Mouse (Mus musculus) liver, adult 2 months (tissue): Measurements from ENCODE around the gene Cops7a. TPM values are rescaled to one million over a fixed set of nuclear protein-coding genes. Genes with fewer than 3 reads are reported as not detected.

ENCODE experiments used
- DNase-seq: peaks from one replicate; pipeline ENCODE4 v3.0.0-alpha.2; 2011; ENCODE audit warnings: low read depth, low spot score; ENCODE audit errors: extremely low read depth
- H3K27ac ChIP-seq: fragments of 200-500 bp; replicated peaks from 2 replicates; pipeline ENCODE4 v1.5.1; 2012; ENCODE audit warnings: low read depth, mild to moderate bottlenecking, control low read depth, inconsistent platforms, low read length; ENCODE audit not compliant: insufficient read depth
- H3K27me3 ChIP-seq: fragments of 200-500 bp; 2 replicates; pipeline ENCODE4 v1.6.1; 2012; ENCODE audit warnings: mild to moderate bottlenecking, moderate library complexity, low read length, inconsistent platforms; ENCODE audit not compliant: control insufficient read depth, insufficient read depth
- H3K36me3 ChIP-seq: fragments of 200-500 bp; 2 replicates; pipeline ENCODE4 v1.6.1; 2012; ENCODE audit warnings: low read length, inconsistent platforms; ENCODE audit not compliant: control insufficient read depth, insufficient read depth
- H3K4me1 ChIP-seq: fragments of 200-500 bp; 2 replicates; pipeline ENCODE4 v1.6.1; 2011; ENCODE audit warnings: low read length; ENCODE audit not compliant: control insufficient read depth, insufficient read depth
- H3K4me3 ChIP-seq: fragments of 200-500 bp; 2 replicates; pipeline ENCODE4 v1.5.1; 2011; ENCODE audit warnings: low read depth, mild to moderate bottlenecking, control low read depth, low read length, moderate library complexity; ENCODE audit not compliant: insufficient read depth
- H3K79me2 ChIP-seq: fragments of 200-500 bp; 2 replicates; pipeline ENCODE4 v1.6.1; 2012; ENCODE audit warnings: inconsistent platforms, mild to moderate bottlenecking, low read length, moderate library complexity; ENCODE audit not compliant: control insufficient read depth, insufficient read depth
- H3K9ac ChIP-seq: fragments of 200-500 bp; 2 replicates; pipeline ENCODE4 v1.6.1; 2012; ENCODE audit warnings: low read depth, mild to moderate bottlenecking, control low read depth, inconsistent platforms, low read length
- CTCF ChIP-seq: fragments of 200-500 bp; IDR thresholded peaks from 2 replicates; pipeline ENCODE4 v1.5.1; 2011; ENCODE audit warnings: low read depth, low read length, control low read depth
- POLR2A ChIP-seq: fragments of 200-500 bp; IDR thresholded peaks from 2 replicates; pipeline ENCODE4 v1.6.1; 2011; ENCODE audit warnings: low read length, control low read depth; ENCODE audit not compliant: insufficient read depth; ENCODE audit errors: extremely low read depth
- WGBS: fragments of 180-500 bp; shearing (Covaris S2); methylation state at CpG from one replicate; pipeline ENCODE4 v1.1.7; 2018; 5-methylcytosine and 5-hydroxymethylcytosine counted together
- polyA plus RNA-seq: library from polyadenylated mRNA; depleted of rRNA; stranded (reverse); fragments of >200 nt; gene quantifications from 2 replicates; pipeline ENCODE4 v1.2.3, GENCODE M21; 2012; rRNA removed
- total RNA-seq: library from RNA; depleted of rRNA; stranded (reverse); fragments of >200 nt; gene quantifications from 2 replicates; pipeline ENCODE4 v1.2.3, GENCODE M21; 2014; rRNA removed

Gene Cops7a
- total and polyA plus RNA-seq, 2 experiments = 35.8 to 170 TPM

DNA sequence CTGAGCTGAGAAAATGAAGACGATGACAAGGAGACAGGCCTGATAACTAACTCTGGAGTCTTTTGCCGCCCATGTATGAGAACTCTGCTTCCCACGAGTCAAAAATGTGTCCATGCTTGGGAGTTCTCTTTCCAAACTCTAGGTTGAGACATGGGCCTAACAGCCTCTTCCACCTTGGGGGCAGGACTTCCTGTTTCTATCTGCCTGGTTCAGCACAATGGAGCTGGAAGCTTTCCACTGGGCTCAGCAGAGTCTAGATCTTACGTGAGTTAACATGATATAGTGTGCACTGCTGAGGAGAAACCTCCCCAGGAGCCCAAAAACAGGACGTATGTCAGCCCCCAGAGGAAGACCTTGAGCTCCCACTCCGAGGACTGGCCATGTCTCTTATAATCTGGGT, 52.1 kb downstream of the Cops7a start:
- no peaks in the 10 kb centered on the region for H3K27me3 ChIP-seq
- H3K36me3 ChIP-seq = peaks cover 8% of the 10 kb centered on the region; the same call in 1 of the 2 replicates
- no peak for TF ChIP-seq POLR2A
- TF ChIP-seq CTCF = no peak
- DNase-seq = no peak
- no peak overlapping the region for H3K4me3 ChIP-seq
- peak overlapping the region; percentile 41 for H3K27ac ChIP-seq
- no peak overlapping the region for H3K9ac ChIP-seq
- peaks cover 24% of the 10 kb centered on the region for H3K4me1 ChIP-seq
- WGBS = 30% methylated on average over 6 of the region's 6 CpGs
- H3K79me2 ChIP-seq = peaks cover 2% of the 10 kb centered on the region; the same call in 1 of the 2 replicates

DNA sequence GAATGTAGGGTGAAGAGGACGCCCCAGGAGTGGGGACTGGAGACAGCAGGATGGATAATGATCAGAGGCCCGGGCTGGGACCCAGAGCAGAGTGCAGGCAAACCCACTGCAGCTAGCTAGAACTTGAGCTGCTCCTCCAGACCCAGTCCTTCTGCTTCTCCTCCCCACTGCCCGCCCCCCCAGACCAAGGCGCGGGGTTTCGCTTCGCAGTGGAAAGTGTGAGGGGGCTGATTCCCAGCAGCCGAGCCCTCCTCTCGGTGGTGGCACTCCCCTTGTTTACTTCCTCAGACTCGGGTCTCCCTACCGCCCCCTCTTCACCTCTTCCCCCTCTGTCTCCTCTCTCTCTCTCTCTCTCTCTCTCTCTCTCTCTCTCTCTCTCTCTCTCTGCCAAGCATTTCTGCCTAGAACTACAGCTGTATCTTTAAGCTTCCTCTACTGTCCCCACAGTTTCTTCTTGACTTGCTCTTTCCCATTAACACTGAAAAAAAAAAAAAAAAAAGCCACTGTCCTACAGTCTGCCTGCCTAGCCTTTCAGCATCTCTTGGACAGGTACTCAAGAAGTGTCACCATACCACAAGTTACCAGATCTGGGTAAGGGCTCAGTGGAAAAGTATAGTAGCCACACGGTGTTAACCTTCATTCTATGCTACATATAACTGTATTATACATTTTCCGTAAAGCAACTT, 53.7 kb downstream of the Cops7a start, which contains the start of gene Lag3:
Lag3 (minus strand) TSS at position 173 of the 686 bp plus-strand sequence.
- no peak for DNase-seq
- H3K27ac ChIP-seq = no peak within 1 kb of the TSS
- 49% methylated on average over 13 of the region's 13 CpGs for WGBS
- H3K27me3 ChIP-seq = no peaks in the 10 kb centered on the region
- H3K4me3 ChIP-seq = no peak within 1 kb of the TSS
- peaks cover 8% of the 10 kb centered on the region; the same call in 1 of the 2 replicates for H3K36me3 ChIP-seq
- TF ChIP-seq CTCF (no peak), POLR2A (no peak)
- H3K4me1 ChIP-seq = peaks cover 23% of the 10 kb centered on the region
- no peaks in the 10 kb centered on the region for H3K79me2 ChIP-seq
- no peak within 1 kb of the TSS for H3K9ac ChIP-seq

GRCm38 (mm10) chr6:124910032-124910431, 55.3 kb downstream of the Cops7a start:
- no peak for DNase-seq
- WGBS = 38% methylated on average over 32 of the region's 32 CpGs
- Histone ChIP-seq H3K27me3 (no peaks in the 10 kb centered on the region), H3K79me2 (no peaks in the 10 kb centered on the region), H3K27ac (no peak overlapping the region), H3K4me1 (peaks cover 22% of the 10 kb centered on the region), H3K4me3 (no peak overlapping the region), H3K36me3 (peaks cover 8% of the 10 kb centered on the region; the same call in 1 of the 2 replicates), H3K9ac (no peak overlapping the region)
- no peak for TF ChIP-seq POLR2A
- TF ChIP-seq CTCF = no peak

Other genes with a start within 250 kb of the Cops7a start
- gene Ptpn6, start 226.8 kb downstream of the Cops7a start, total RNA-seq = 16.7 and 19.7 TPM in 2 replicates
- gene Ptpn6, start 226.8 kb downstream of the Cops7a start, polyA plus RNA-seq = 17.3 and 17.8 TPM in 2 replicates
- gene Grcc10, start 224.2 kb downstream of the Cops7a start, total RNA-seq = 125 and 140 TPM in 2 replicates
- 203 and 216 TPM in 2 replicates for gene Grcc10, start 224.2 kb downstream of the Cops7a start, polyA plus RNA-seq
- gene Gm45234, start 209.5 kb downstream of the Cops7a start, total RNA-seq = not detected in 2 replicates
- not detected in 2 replicates for gene Gm45234, start 209.5 kb downstream of the Cops7a start, polyA plus RNA-seq
- gene Atn1, start 209.0 kb downstream of the Cops7a start, total RNA-seq = 1.4 and 1.5 TPM in 2 replicates
- gene Atn1, start 209.0 kb downstream of the Cops7a start, polyA plus RNA-seq = 9.6 and 10.9 TPM in 2 replicates
- gene Eno2, start 195.9 kb downstream of the Cops7a start, total RNA-seq = 0.09 and 0.67 TPM in 2 replicates
- 0.19 and 0.34 TPM in 2 replicates for gene Eno2, start 195.9 kb downstream of the Cops7a start, polyA plus RNA-seq
- gene Lrrc23, start 185.8 kb downstream of the Cops7a start, total RNA-seq = not detected in 2 replicates
- gene Lrrc23, start 185.8 kb downstream of the Cops7a start, polyA plus RNA-seq = not detected in 2 replicates
- gene Spsb2, start 156.9 kb downstream of the Cops7a start, total RNA-seq = 9.9 and 14.1 TPM in 2 replicates
- gene Spsb2, start 156.9 kb downstream of the Cops7a start, polyA plus RNA-seq = 20.1 and 21.6 TPM in 2 replicates
- 422 and 433 TPM in 2 replicates for gene Tpi1, start 151.2 kb downstream of the Cops7a start, total RNA-seq
- 491 and 524 TPM in 2 replicates for gene Tpi1, start 151.2 kb downstream of the Cops7a start, polyA plus RNA-seq
- gene Usp5, start 136.1 kb downstream of the Cops7a start, total RNA-seq = 50.5 and 55.9 TPM in 2 replicates
- 47.9 and 49.3 TPM in 2 replicates for gene Usp5, start 136.1 kb downstream of the Cops7a start, polyA plus RNA-seq
- gene Cdca3, start 136.0 kb downstream of the Cops7a start, total RNA-seq = 1.1 and 3.2 TPM in 2 replicates
- 2.1 and 2.6 TPM in 2 replicates for gene Cdca3, start 136.0 kb downstream of the Cops7a start, polyA plus RNA-seq
- not detected in 2 replicates for gene Gnb3, start 125.3 kb downstream of the Cops7a start, total RNA-seq
- gene Gnb3, start 125.3 kb downstream of the Cops7a start, polyA plus RNA-seq = not detected in 2 replicates
- 2.1 and 2.5 TPM in 2 replicates for gene P3h3, start 107.8 kb downstream of the Cops7a start, total RNA-seq
- 2.5 and 3.0 TPM in 2 replicates for gene P3h3, start 107.8 kb downstream of the Cops7a start, polyA plus RNA-seq
- 0.09 and 0.27 TPM in 2 replicates for gene Gpr162, start 101.6 kb downstream of the Cops7a start, total RNA-seq
- 0.42 and 0.44 TPM in 2 replicates for gene Gpr162, start 101.6 kb downstream of the Cops7a start, polyA plus RNA-seq
- gene Cd4, start 77.3 kb downstream of the Cops7a start, total RNA-seq = 0.27 and 0.83 TPM in 2 replicates
- gene Cd4, start 77.3 kb downstream of the Cops7a start, polyA plus RNA-seq = 0.19 and 0.46 TPM in 2 replicates
- 0.09 and 0.13 TPM in 2 replicates for gene Lag3, start 53.8 kb downstream of the Cops7a start, total RNA-seq
- 0.39 and 0.67 TPM in 2 replicates for gene Lag3, start 53.8 kb downstream of the Cops7a start, polyA plus RNA-seq
- 80.7 and 101 TPM in 2 replicates for gene Ptms, start 45.4 kb downstream of the Cops7a start, total RNA-seq
- 2,256 and 3,281 TPM in 2 replicates for gene Ptms, start 45.4 kb downstream of the Cops7a start, polyA plus RNA-seq
- 74.6 and 101 TPM in 2 replicates for gene Mlf2, start 34.2 kb downstream of the Cops7a start, total RNA-seq
- 265 and 285 TPM in 2 replicates for gene Mlf2, start 34.2 kb downstream of the Cops7a start, polyA plus RNA-seq
- gene Pianp, start 31.2 kb upstream of the Cops7a start, total RNA-seq = 0.13 TPM in 1 of 2 replicates, not detected in the other
- gene Pianp, start 31.2 kb upstream of the Cops7a start, polyA plus RNA-seq = 0.77 and 1.4 TPM in 2 replicates
- 7.6 and 8.9 TPM in 2 replicates for gene Zfp384, start 43.6 kb upstream of the Cops7a start, total RNA-seq
- 23.1 and 34.7 TPM in 2 replicates for gene Zfp384, start 43.6 kb upstream of the Cops7a start, polyA plus RNA-seq
- 15.8 and 16.3 TPM in 2 replicates for gene Ing4, start 74.2 kb upstream of the Cops7a start, total RNA-seq
- 23.2 and 27.0 TPM in 2 replicates for gene Ing4, start 74.2 kb upstream of the Cops7a start, polyA plus RNA-seq
- gene Acrbp, start 84.2 kb upstream of the Cops7a start, total RNA-seq = 3.2 and 4.1 TPM in 2 replicates
- gene Acrbp, start 84.2 kb upstream of the Cops7a start, polyA plus RNA-seq = 6.6 and 7.8 TPM in 2 replicates
- 0.27 TPM in 1 of 2 replicates, not detected in the other for gene Lpar5, start 102.4 kb upstream of the Cops7a start, total RNA-seq
- gene Lpar5, start 102.4 kb upstream of the Cops7a start, polyA plus RNA-seq = 0.42 and 1.2 TPM in 2 replicates
- 30.0 and 30.5 TPM in 2 replicates for gene Chd4, start 130.4 kb upstream of the Cops7a start, total RNA-seq
- 14.0 and 14.4 TPM in 2 replicates for gene Chd4, start 130.4 kb upstream of the Cops7a start, polyA plus RNA-seq
- gene Nop2, start 166.4 kb upstream of the Cops7a start, total RNA-seq = 8.2 and 9.7 TPM in 2 replicates
- gene Nop2, start 166.4 kb upstream of the Cops7a start, polyA plus RNA-seq = 7.7 and 11.0 TPM in 2 replicates
- 2.5 and 2.6 TPM in 2 replicates for gene Iffo1, start 179.7 kb upstream of the Cops7a start, total RNA-seq
- 7.5 and 9.9 TPM in 2 replicates for gene Iffo1, start 179.7 kb upstream of the Cops7a start, polyA plus RNA-seq
- gene Gapdh, start 200.9 kb upstream of the Cops7a start, total RNA-seq = 1,072 and 1,474 TPM in 2 replicates
- gene Gapdh, start 200.9 kb upstream of the Cops7a start, polyA plus RNA-seq = 2,601 and 2,951 TPM in 2 replicates
- 2.4 and 4.6 TPM in 2 replicates for gene Ncapd2, start 226.2 kb upstream of the Cops7a start, total RNA-seq
- 3.5 and 5.3 TPM in 2 replicates for gene Ncapd2, start 226.2 kb upstream of the Cops7a start, polyA plus RNA-seq
- 43.0 and 44.0 TPM in 2 replicates for gene Mrpl51, start 226.3 kb upstream of the Cops7a start, total RNA-seq
- gene Mrpl51, start 226.3 kb upstream of the Cops7a start, polyA plus RNA-seq = 69.8 and 72.4 TPM in 2 replicates